Comparison of ENCODE assay signal across 9 mouse cellular contexts in the genomic region with DNA sequence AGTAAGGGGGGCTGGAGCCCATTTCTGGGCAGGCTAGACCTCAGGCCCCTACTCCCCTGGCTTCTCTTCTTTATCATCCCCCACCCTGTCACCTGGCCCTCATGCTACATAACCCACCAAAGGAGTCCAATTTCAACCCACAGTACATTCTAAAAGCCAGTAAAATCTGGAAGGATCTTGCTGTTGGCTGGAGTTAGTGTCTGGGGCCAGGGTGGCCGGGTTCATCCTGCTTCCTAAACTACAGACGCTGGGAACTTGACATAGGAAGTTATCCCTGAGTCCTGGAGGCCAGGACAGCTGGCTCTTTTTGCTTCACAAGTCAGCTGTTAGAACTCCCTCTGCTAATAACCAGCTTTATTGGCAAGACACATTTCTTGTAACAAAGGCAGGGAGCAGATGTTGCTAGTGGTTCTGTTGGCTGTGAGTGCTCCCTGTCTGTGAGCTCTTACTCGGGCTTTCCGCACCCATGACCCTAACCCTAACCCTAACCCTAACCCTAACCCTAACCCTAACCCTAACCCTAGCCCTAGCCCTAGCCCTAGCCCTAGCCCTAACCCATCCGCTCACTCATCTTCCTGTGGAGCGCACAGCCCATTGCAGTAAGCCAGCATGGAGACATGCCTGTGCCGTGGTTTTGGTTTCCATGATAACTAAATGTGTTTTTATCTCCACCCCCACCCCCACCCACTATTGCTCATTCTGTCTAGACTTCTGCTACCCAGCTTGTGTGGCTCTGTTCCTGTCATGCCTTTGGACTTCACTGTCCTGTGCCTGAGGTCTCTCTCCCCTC.
A peak's percentile ranks its signal among the peaks of the same experiment; 100 is the strongest.
DNase-seq lines count a peak whose midpoint lies in the region; ATAC-seq and TF ChIP-seq lines count a peak whose summit lies in the region.
"Had no signal": no experiment of that assay in that cellular context is flagged by ENCODE, and none has a peak within 500 bp of the region (broad histone marks: within the 10 kb centered on the region; RNA-seq: fewer than 3 reads in every experiment).

No protein-coding gene starts in this region.

- H3K36me3 ChIP-seq in intestine, embryonic 14.5 days (ENCODE audit: control insufficient read depth, insufficient read depth, low read length) = no peaks in the 10 kb centered on the region
- no peaks in the 10 kb centered on the region for H3K36me3 ChIP-seq in intestine, postnatal 0 days (ENCODE audit: control insufficient read depth, insufficient read depth)
- no peaks in the 10 kb centered on the region for H3K36me3 ChIP-seq in embryonic facial prominence, embryonic 12.5 days
- no peaks in the 10 kb centered on the region for H3K36me3 ChIP-seq in hindbrain, postnatal 0 days (ENCODE audit: insufficient read depth, low read length)
- no peaks in the 10 kb centered on the region for H3K36me3 ChIP-seq in lung, postnatal 0 days (ENCODE audit: insufficient read depth, low read length)
- H3K36me3 ChIP-seq: midbrain, embryonic 12.5 days had no signal

- no peak for TF ChIP-seq CTCF in intestine, postnatal 0 days (IDR thresholded peaks at IDR 0.05; ENCODE audit: low read depth)
- no peak for TF ChIP-seq CTCF in hindbrain, postnatal 0 days (IDR thresholded peaks at IDR 0.05; ENCODE audit: low read depth)
- no peak for TF ChIP-seq CTCF in lung, postnatal 0 days (IDR thresholded peaks at IDR 0.05)

- H3K27ac ChIP-seq in intestine, embryonic 14.5 days (ENCODE audit: low read depth) = peak overlapping the region; percentile 1; the same call in 1 of the 2 replicates
- H3K27ac ChIP-seq in intestine, postnatal 0 days (ENCODE audit: low read depth, low read length) = no peak overlapping the region
- H3K27ac ChIP-seq in embryonic facial prominence, embryonic 12.5 days = 0 out of 2 replicates have a peak overlapping the region, but pooled peaks have one; percentile 25
- H3K27ac ChIP-seq in hindbrain, postnatal 0 days = no peak overlapping the region
- H3K27ac ChIP-seq in lung, postnatal 0 days (ENCODE audit: low read length) = peak overlapping the region; percentile 76
- H3K27ac ChIP-seq: midbrain, embryonic 12.5 days had no signal

- H3K9ac ChIP-seq in intestine, embryonic 14.5 days (ENCODE audit: low read length) = no peak overlapping the region
- H3K9ac ChIP-seq in intestine, postnatal 0 days (ENCODE audit: low read depth, low read length) = no peak overlapping the region
- no peak overlapping the region for H3K9ac ChIP-seq in embryonic facial prominence, embryonic 12.5 days
- H3K9ac ChIP-seq in hindbrain, postnatal 0 days (replicated peaks; ENCODE audit: low read length) = no peak overlapping the region
- H3K9ac ChIP-seq in lung, postnatal 0 days (replicated peaks; ENCODE audit: low read depth) = no peak overlapping the region
- H3K9ac ChIP-seq: midbrain, embryonic 12.5 days had no signal

- DNase-seq in intestine, embryonic 14.5 days (ENCODE audit: low spot score) = no peak
- peak; percentile 9 for DNase-seq in hindbrain, postnatal 0 days (ENCODE audit: low spot score)
- DNase-seq in lung, postnatal 0 days (ENCODE audit: low spot score) = peak; percentile 92
- no peak for DNase-seq in cerebellum, adult 8-10 months
- DNase-seq in cerebellum, adult 9-11 months = no peak
- DNase-seq in thymus, postnatal 25 days = no peak

- WGBS in intestine, embryonic 14.5 days = 65% methylated on average over 7 of the region's 7 CpGs
- 73% methylated on average over 7 of the region's 7 CpGs for WGBS in intestine, postnatal 0 days
- WGBS in embryonic facial prominence, embryonic 12.5 days = 65% methylated on average over 7 of the region's 7 CpGs
- 49% methylated on average over 7 of the region's 7 CpGs for WGBS in hindbrain, postnatal 0 days
- 54% methylated on average over 7 of the region's 7 CpGs for WGBS in lung, postnatal 0 days

- H3K4me2 ChIP-seq in intestine, embryonic 14.5 days (ENCODE audit: low read length) = no peak overlapping the region
- no peak overlapping the region for H3K4me2 ChIP-seq in intestine, postnatal 0 days (replicated peaks; ENCODE audit: low read depth)
- no peak overlapping the region for H3K4me2 ChIP-seq in embryonic facial prominence, embryonic 12.5 days (replicated peaks)
- no peak overlapping the region for H3K4me2 ChIP-seq in hindbrain, postnatal 0 days (ENCODE audit: low read depth, low read length)
- no peak overlapping the region for H3K4me2 ChIP-seq in lung, postnatal 0 days (replicated peaks; ENCODE audit: low read depth, low read length)
- H3K4me2 ChIP-seq: midbrain, embryonic 12.5 days had no signal

- H3K27me3 ChIP-seq in intestine, embryonic 14.5 days (replicated peaks; ENCODE audit: control insufficient read depth, insufficient read depth, low read length) = no peaks in the 10 kb centered on the region
- no peaks in the 10 kb centered on the region for H3K27me3 ChIP-seq in intestine, postnatal 0 days (replicated peaks; ENCODE audit: control insufficient read depth, insufficient read depth, low read length)
- H3K27me3 ChIP-seq in embryonic facial prominence, embryonic 12.5 days = no peaks in the 10 kb centered on the region
- no peaks in the 10 kb centered on the region for H3K27me3 ChIP-seq in hindbrain, postnatal 0 days (ENCODE audit: insufficient read depth, low read length)
- no peaks in the 10 kb centered on the region for H3K27me3 ChIP-seq in lung, postnatal 0 days (replicated peaks; ENCODE audit: insufficient read depth, low read length)
- H3K27me3 ChIP-seq: midbrain, embryonic 12.5 days had no signal

- no peaks in the 10 kb centered on the region for H3K9me3 ChIP-seq in intestine, embryonic 14.5 days (ENCODE audit: control insufficient read depth, low read length)
- H3K9me3 ChIP-seq in intestine, postnatal 0 days (ENCODE audit: control insufficient read depth) = no peaks in the 10 kb centered on the region
- no peaks in the 10 kb centered on the region for H3K9me3 ChIP-seq in embryonic facial prominence, embryonic 12.5 days
- H3K9me3 ChIP-seq in hindbrain, postnatal 0 days (ENCODE audit: low read length) = no peaks in the 10 kb centered on the region
- H3K9me3 ChIP-seq in lung, postnatal 0 days (ENCODE audit: low read length) = no peaks in the 10 kb centered on the region
- H3K9me3 ChIP-seq: midbrain, embryonic 12.5 days had no signal

- no peak overlapping the region for H3K4me3 ChIP-seq in intestine, embryonic 14.5 days (ENCODE audit: low read depth, low read length)
- H3K4me3 ChIP-seq in intestine, postnatal 0 days (ENCODE audit: low read depth, low read length) = no peak overlapping the region
- no peak overlapping the region for H3K4me3 ChIP-seq in embryonic facial prominence, embryonic 12.5 days
- H3K4me3 ChIP-seq in hindbrain, postnatal 0 days (ENCODE audit: low read length) = no peak overlapping the region
- H3K4me3 ChIP-seq in lung, postnatal 0 days (ENCODE audit: low read depth, low read length) = no peak overlapping the region
- H3K4me3 ChIP-seq: midbrain, embryonic 12.5 days had no signal

- no peak for ATAC-seq in intestine, embryonic 14.5 days (replicated peaks; ENCODE audit: low FRiP score, low TSS enrichment, low read depth)
- no peak for ATAC-seq in intestine, postnatal 0 days
- ATAC-seq in embryonic facial prominence, embryonic 12.5 days (ENCODE audit: insufficient number of reproducible peaks, insufficient read depth, low FRiP score, low TSS enrichment) = 0 out of 2 replicates have a peak, but pooled peaks have one; percentile 52
- peak; percentile 48 for ATAC-seq in hindbrain, postnatal 0 days
- peak; percentile 73 for ATAC-seq in lung, postnatal 0 days

- H3K4me1 ChIP-seq in intestine, embryonic 14.5 days (replicated peaks; ENCODE audit: control insufficient read depth, insufficient read depth, low read length) = peaks cover 15% of the 10 kb centered on the region; the same call in 1 of the 2 replicates
- no peaks in the 10 kb centered on the region for H3K4me1 ChIP-seq in intestine, postnatal 0 days (replicated peaks; ENCODE audit: control insufficient read depth, insufficient read depth, low read length)
- peaks cover 7% of the 10 kb centered on the region; the same call in 1 of the 2 replicates for H3K4me1 ChIP-seq in embryonic facial prominence, embryonic 12.5 days
- no peaks in the 10 kb centered on the region for H3K4me1 ChIP-seq in hindbrain, postnatal 0 days (ENCODE audit: insufficient read depth, low read length)
- no peaks in the 10 kb centered on the region for H3K4me1 ChIP-seq in lung, postnatal 0 days (ENCODE audit: insufficient read depth, low read depth, low read length)
- H3K4me1 ChIP-seq: midbrain, embryonic 12.5 days had no signal

- TF ChIP-seq EP300 in lung, postnatal 0 days (IDR thresholded peaks at IDR 0.05) = peak; percentile 43; the same call in 1 of the 2 replicates

Comparison
In these comparisons a context has a peak if more than half of its experiments do, and no peak if none do; other contexts are left out.
1. H3K27ac ChIP-seq: peak in intestine, embryonic 14.5 days (single experiment), embryonic facial prominence, embryonic 12.5 days (single experiment) and lung, postnatal 0 days (single experiment); none in intestine, postnatal 0 days (single experiment) and hindbrain, postnatal 0 days (single experiment).
2. ATAC-seq: peak in embryonic facial prominence, embryonic 12.5 days (single experiment), hindbrain, postnatal 0 days (single experiment) and lung, postnatal 0 days (single experiment); none in intestine, embryonic 14.5 days (single experiment) and intestine, postnatal 0 days (single experiment).
3. DNase-seq: peak in hindbrain, postnatal 0 days (single experiment) and lung, postnatal 0 days (single experiment); none in intestine, embryonic 14.5 days (single experiment), cerebellum, adult 8-10 months (single experiment), cerebellum, adult 9-11 months (single experiment) and thymus, postnatal 25 days (single experiment).